Mouse (Mus musculus) leukemia stem cell, adult 10-12 weeks (primary cell): ENCODE results near the gene Lrrn1. TPM values are rescaled to one million over a fixed set of nuclear protein-coding genes. Genes with fewer than 3 reads are reported as not detected.

ENCODE experiments used
- polyA plus RNA-seq: library from polyadenylated mRNA; stranded (reverse); fragments of >175 nt; gene quantifications from 2 replicates; pipeline ENCODE4 v1.2.3, GENCODE M21; 2012; ENCODE audit warnings: low replicate concordance

The Lrrn1 gene
- 2.5 and 4.1 TPM in 2 replicates for polyA plus RNA-seq

DNA sequence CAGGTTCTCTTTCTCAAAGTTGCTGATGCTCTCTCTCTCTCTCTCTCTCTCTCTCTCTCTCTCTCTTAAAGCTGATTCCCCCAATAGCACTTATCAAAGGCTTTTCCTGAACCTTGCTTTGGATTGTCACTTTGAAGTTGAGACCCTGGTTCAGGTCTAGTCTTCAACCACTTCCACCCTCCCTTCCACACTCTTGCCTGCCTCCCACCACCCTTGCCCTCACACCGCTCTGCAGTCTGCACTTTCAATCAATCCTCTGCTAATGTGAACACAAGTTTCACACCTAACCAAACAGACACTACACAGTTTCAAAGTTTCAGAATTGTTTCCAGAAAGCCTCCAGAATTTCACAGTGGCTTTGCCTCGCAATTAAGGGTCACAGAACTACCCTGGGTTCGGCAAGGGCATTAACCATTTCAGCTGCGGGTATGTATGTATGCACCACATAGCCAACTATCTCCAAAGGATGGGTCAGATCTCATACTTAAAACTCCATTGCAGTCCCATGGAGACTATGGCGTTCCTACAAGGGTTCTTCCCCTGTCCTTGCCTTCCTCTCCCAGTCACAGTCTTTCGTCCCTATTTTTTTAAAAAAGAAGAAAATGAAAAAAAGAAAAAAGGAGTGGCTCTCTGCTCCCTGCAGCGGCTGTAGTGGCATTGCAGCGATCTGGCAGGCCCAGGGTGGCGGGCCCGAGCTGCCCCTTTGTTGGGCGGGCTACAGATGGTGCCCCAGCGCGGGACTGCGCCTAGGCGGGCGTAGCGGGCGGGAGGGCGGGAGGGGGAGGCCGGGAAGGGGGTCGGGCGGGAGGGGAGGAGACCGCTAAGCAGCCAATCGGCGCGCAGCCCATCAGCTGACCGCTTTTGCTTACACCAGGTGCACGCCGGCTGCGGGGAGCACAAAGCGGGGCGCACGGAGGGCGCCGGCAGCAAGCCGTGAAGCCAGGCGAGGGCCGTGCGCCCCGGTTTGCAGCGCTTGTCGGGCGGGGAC lies at the start of gene Lrrn1:
Gene Lrrn1, plus strand, starts transcription at position 892 of the 988 bp plus-strand sequence.

